Mouse (Mus musculus): ENCODE measurements at regions not wholly inside any gene's neighbourhood (a gene's known extent, or its start where the extent isn't known, plus 50 kb on each side); places are given as distances from the start of the nearest gene placed in this dataset.

- Histone ChIP-seq H3K36me3 (ENCODE audit: control insufficient read depth, insufficient read depth, low read length) (no peaks in the 10 kb centered on the region), H3K27ac (ENCODE audit: low read length) (0 out of 2 replicates have a peak overlapping the region, but pooled peaks have one; percentile 25)
Observed at GRCm38 (mm10) chr9:120689025-120689424, 117.8 kb downstream of the Rpl14 start.

GRCm38 (mm10) chr9:120690510-120690909 is 119.3 kb downstream of the Rpl14 start:
- H3K36me3 ChIP-seq (ENCODE audit: control insufficient read depth, insufficient read depth, low read length) = no peaks in the 10 kb centered on the region
- no peak for ATAC-seq

More at GRCm38 (mm10) chr9:120689025-120689424, 117.8 kb downstream of the Rpl14 start:
- no peaks in the 10 kb centered on the region for H3K9me3 ChIP-seq (replicated peaks; ENCODE audit: control insufficient read depth, low read length, poor library complexity, severe bottlenecking)
- no peak overlapping the region for H3K4me2 ChIP-seq (ENCODE audit: low read length)
- no peaks in the 10 kb centered on the region for H3K27me3 ChIP-seq (ENCODE audit: control insufficient read depth, insufficient read depth, low read depth, low read length)
- 28% methylated on average over 11 of the region's 11 CpGs for WGBS
- no peak overlapping the region for H3K4me3 ChIP-seq (ENCODE audit: low read depth, low read length)
- H3K9ac ChIP-seq (ENCODE audit: low read depth, low read length) = no peak overlapping the region
- ATAC-seq = no peak
- peaks cover 27% of the 10 kb centered on the region for H3K4me1 ChIP-seq (ENCODE audit: control insufficient read depth, insufficient read depth, low read length)

GRCm38 (mm10) chr9:120690961-120691941 is 120.0 kb downstream of the Rpl14 start:
- WGBS = 2% methylated on average over 30 of the region's 30 CpGs
- Histone ChIP-seq H3K27ac (ENCODE audit: low read length) (peak overlapping the region; percentile 78), H3K4me2 (ENCODE audit: low read length) (peak overlapping the region; percentile 47), H3K4me3 (ENCODE audit: low read depth, low read length) (0 out of 2 replicates have a peak overlapping the region, but pooled peaks have one; percentile 3), H3K36me3 (ENCODE audit: control insufficient read depth, insufficient read depth, low read length) (no peaks in the 10 kb centered on the region), H3K4me1 (ENCODE audit: control insufficient read depth, insufficient read depth, low read length) (peaks cover 27% of the 10 kb centered on the region), H3K9me3 (replicated peaks; ENCODE audit: control insufficient read depth, low read length, poor library complexity, severe bottlenecking) (no peaks in the 10 kb centered on the region), H3K9ac (ENCODE audit: low read depth, low read length) (peak overlapping the region; percentile 57; the same call in 1 of the 2 replicates), H3K27me3 (ENCODE audit: control insufficient read depth, insufficient read depth, low read depth, low read length) (no peaks in the 10 kb centered on the region)
- ATAC-seq = peak; percentile 84

More at GRCm38 (mm10) chr9:120690510-120690909, 119.3 kb downstream of the Rpl14 start:
- no peak overlapping the region for H3K4me3 ChIP-seq (ENCODE audit: low read depth, low read length)
- no peaks in the 10 kb centered on the region for H3K27me3 ChIP-seq (ENCODE audit: control insufficient read depth, insufficient read depth, low read depth, low read length)
- H3K9ac ChIP-seq (ENCODE audit: low read depth, low read length) = no peak overlapping the region
- peak overlapping the region; percentile 78 for H3K27ac ChIP-seq (ENCODE audit: low read length)
- peaks cover 27% of the 10 kb centered on the region for H3K4me1 ChIP-seq (ENCODE audit: control insufficient read depth, insufficient read depth, low read length)
- peak overlapping the region; percentile 47; the same call in 1 of the 2 replicates for H3K4me2 ChIP-seq (ENCODE audit: low read length)
- 21% methylated on average over 4 of the region's 5 CpGs for WGBS
- no peaks in the 10 kb centered on the region for H3K9me3 ChIP-seq (replicated peaks; ENCODE audit: control insufficient read depth, low read length, poor library complexity, severe bottlenecking)

- no peaks in the 10 kb centered on the region for H3K36me3 ChIP-seq (ENCODE audit: control insufficient read depth, insufficient read depth, low read length)
- no peaks in the 10 kb centered on the region for H3K9me3 ChIP-seq (replicated peaks; ENCODE audit: control insufficient read depth, low read length, poor library complexity, severe bottlenecking)
- H3K9ac ChIP-seq (ENCODE audit: low read depth, low read length) = no peak overlapping the region
- H3K27ac ChIP-seq (ENCODE audit: low read length) = peak overlapping the region; percentile 78
- H3K4me1 ChIP-seq (ENCODE audit: control insufficient read depth, insufficient read depth, low read length) = peaks cover 27% of the 10 kb centered on the region
- no peak overlapping the region for H3K4me3 ChIP-seq (ENCODE audit: low read depth, low read length)
- ATAC-seq = peak; percentile 10; the same call in 1 of the 2 replicates
- 7% methylated on average over 14 of the region's 14 CpGs for WGBS
- H3K27me3 ChIP-seq (ENCODE audit: control insufficient read depth, insufficient read depth, low read depth, low read length) = no peaks in the 10 kb centered on the region
- H3K4me2 ChIP-seq (ENCODE audit: low read length) = peak overlapping the region; percentile 47
Observed at GRCm38 (mm10) chr9:120691971-120692401, 120.7 kb downstream of the Rpl14 start.

GRCm38 (mm10) chr9:120694457-120694856 is 123.2 kb downstream of the Rpl14 start:
- H3K4me3 ChIP-seq (ENCODE audit: low read depth, low read length) = no peak overlapping the region
- no peaks in the 10 kb centered on the region for H3K9me3 ChIP-seq (replicated peaks; ENCODE audit: control insufficient read depth, low read length, poor library complexity, severe bottlenecking)
- peaks cover 23% of the 10 kb centered on the region for H3K4me1 ChIP-seq (ENCODE audit: control insufficient read depth, insufficient read depth, low read length)
- ATAC-seq = no peak
- H3K27me3 ChIP-seq (ENCODE audit: control insufficient read depth, insufficient read depth, low read depth, low read length) = no peaks in the 10 kb centered on the region
- no peak overlapping the region for H3K27ac ChIP-seq (ENCODE audit: low read length)
- WGBS = 39% methylated on average over 5 of the region's 5 CpGs
- H3K9ac ChIP-seq (ENCODE audit: low read depth, low read length) = no peak overlapping the region
- H3K4me2 ChIP-seq (ENCODE audit: low read length) = no peak overlapping the region
- H3K36me3 ChIP-seq (ENCODE audit: control insufficient read depth, insufficient read depth, low read length) = no peaks in the 10 kb centered on the region

- no peak overlapping the region for H3K4me2 ChIP-seq (ENCODE audit: low read length)
Observed at GRCm38 (mm10) chr9:120695966-120696365, 124.7 kb downstream of the Rpl14 start.

GRCm38 (mm10) chr9:120697749-120698148 is 126.5 kb downstream of the Rpl14 start:
- no peak for ATAC-seq
- 76% methylated on average over 7 of the region's 7 CpGs for WGBS
- no peaks in the 10 kb centered on the region for H3K4me1 ChIP-seq (ENCODE audit: control insufficient read depth, insufficient read depth, low read length)
- no peak overlapping the region for H3K27ac ChIP-seq (ENCODE audit: low read length)
- H3K27me3 ChIP-seq (ENCODE audit: control insufficient read depth, insufficient read depth, low read depth, low read length) = no peaks in the 10 kb centered on the region
- H3K4me3 ChIP-seq (ENCODE audit: low read depth, low read length) = no peak overlapping the region
- H3K4me2 ChIP-seq (ENCODE audit: low read length) = no peak overlapping the region
- H3K9ac ChIP-seq (ENCODE audit: low read depth, low read length) = no peak overlapping the region
- no peaks in the 10 kb centered on the region for H3K9me3 ChIP-seq (replicated peaks; ENCODE audit: control insufficient read depth, low read length, poor library complexity, severe bottlenecking)
- no peaks in the 10 kb centered on the region for H3K36me3 ChIP-seq (ENCODE audit: control insufficient read depth, insufficient read depth, low read length)

More at GRCm38 (mm10) chr9:120695966-120696365, 124.7 kb downstream of the Rpl14 start:
- Histone ChIP-seq H3K4me1 (ENCODE audit: control insufficient read depth, insufficient read depth, low read length) (peaks cover 13% of the 10 kb centered on the region), H3K27me3 (ENCODE audit: control insufficient read depth, insufficient read depth, low read depth, low read length) (no peaks in the 10 kb centered on the region), H3K4me3 (ENCODE audit: low read depth, low read length) (no peak overlapping the region), H3K36me3 (ENCODE audit: control insufficient read depth, insufficient read depth, low read length) (no peaks in the 10 kb centered on the region), H3K9me3 (replicated peaks; ENCODE audit: control insufficient read depth, low read length, poor library complexity, severe bottlenecking) (no peaks in the 10 kb centered on the region), H3K9ac (ENCODE audit: low read depth, low read length) (no peak overlapping the region), H3K27ac (ENCODE audit: low read length) (no peak overlapping the region)
- no peak for ATAC-seq
- whole genome bisulfite sequencing = 87% methylated on average over 10 of the region's 10 CpGs

GRCm38 (mm10) chr9:120699781-120700180 is 128.5 kb downstream of the Rpl14 start:
- no peak for ATAC-seq
- WGBS = 93% methylated on average over 5 of the region's 5 CpGs

GRCm38 (mm10) chr9:120702836-120703235 is 131.6 kb downstream of the Rpl14 start:
- no peak for ATAC-seq
- Histone ChIP-seq H3K27me3 (ENCODE audit: control insufficient read depth, insufficient read depth, low read depth, low read length) (no peaks in the 10 kb centered on the region), H3K9ac (ENCODE audit: low read depth, low read length) (no peak overlapping the region), H3K9me3 (replicated peaks; ENCODE audit: control insufficient read depth, low read length, poor library complexity, severe bottlenecking) (no peaks in the 10 kb centered on the region), H3K27ac (ENCODE audit: low read length) (no peak overlapping the region), H3K4me1 (ENCODE audit: control insufficient read depth, insufficient read depth, low read length) (peaks cover 2% of the 10 kb centered on the region; the same call in 1 of the 2 replicates), H3K4me3 (ENCODE audit: low read depth, low read length) (no peak overlapping the region), H3K36me3 (ENCODE audit: control insufficient read depth, insufficient read depth, low read length) (no peaks in the 10 kb centered on the region), H3K4me2 (ENCODE audit: low read length) (no peak overlapping the region)
- 72% methylated on average over 7 of the region's 7 CpGs for WGBS

More at GRCm38 (mm10) chr9:120699781-120700180, 128.5 kb downstream of the Rpl14 start:
- no peaks in the 10 kb centered on the region for H3K27me3 ChIP-seq (ENCODE audit: control insufficient read depth, insufficient read depth, low read depth, low read length)
- H3K4me3 ChIP-seq (ENCODE audit: low read depth, low read length) = no peak overlapping the region
- H3K4me2 ChIP-seq (ENCODE audit: low read length) = no peak overlapping the region
- H3K4me1 ChIP-seq (ENCODE audit: control insufficient read depth, insufficient read depth, low read length) = peaks cover 2% of the 10 kb centered on the region; the same call in 1 of the 2 replicates
- no peaks in the 10 kb centered on the region for H3K9me3 ChIP-seq (replicated peaks; ENCODE audit: control insufficient read depth, low read length, poor library complexity, severe bottlenecking)
- H3K27ac ChIP-seq (ENCODE audit: low read length) = no peak overlapping the region
- H3K9ac ChIP-seq (ENCODE audit: low read depth, low read length) = no peak overlapping the region
- H3K36me3 ChIP-seq (ENCODE audit: control insufficient read depth, insufficient read depth, low read length) = no peaks in the 10 kb centered on the region
